Mouse (Mus musculus) cerebellum, postnatal 25 days (tissue): ENCODE results near the gene Gm1113.

Source experiments
- DNase-seq, 2 experiments: peaks; one replicate each; pipeline ENCODE4 v3.0.0; 2021; ENCODE audit warnings: mixed read lengths in 2 of 2

Gene Gm1113

DNA sequence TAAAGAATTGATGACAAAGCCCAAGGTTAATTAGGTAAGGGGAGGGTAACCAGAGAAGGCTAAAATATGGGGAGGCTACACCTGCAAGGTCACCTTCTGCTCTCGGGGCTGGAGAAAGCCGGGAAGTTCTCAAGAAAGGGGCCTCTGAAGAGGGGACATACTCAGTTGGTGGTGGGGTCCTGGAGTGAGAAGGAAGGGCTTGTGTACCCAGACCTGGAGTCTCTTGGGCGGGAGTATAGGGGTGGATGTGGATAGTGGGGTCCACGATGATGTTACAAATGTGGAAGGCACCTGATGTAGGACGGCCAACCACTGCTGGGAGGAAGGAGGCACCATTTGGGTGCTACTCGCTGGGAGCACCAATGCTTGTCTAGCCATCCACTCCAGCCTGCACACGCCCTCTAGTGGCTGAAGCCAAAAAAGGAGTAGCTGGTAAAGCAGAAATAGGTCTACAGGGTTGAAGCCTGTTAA lies 5.9 kb upstream of the Gm1113 start:
- peak; percentile 74 to 87 for DNase-seq

DNA sequence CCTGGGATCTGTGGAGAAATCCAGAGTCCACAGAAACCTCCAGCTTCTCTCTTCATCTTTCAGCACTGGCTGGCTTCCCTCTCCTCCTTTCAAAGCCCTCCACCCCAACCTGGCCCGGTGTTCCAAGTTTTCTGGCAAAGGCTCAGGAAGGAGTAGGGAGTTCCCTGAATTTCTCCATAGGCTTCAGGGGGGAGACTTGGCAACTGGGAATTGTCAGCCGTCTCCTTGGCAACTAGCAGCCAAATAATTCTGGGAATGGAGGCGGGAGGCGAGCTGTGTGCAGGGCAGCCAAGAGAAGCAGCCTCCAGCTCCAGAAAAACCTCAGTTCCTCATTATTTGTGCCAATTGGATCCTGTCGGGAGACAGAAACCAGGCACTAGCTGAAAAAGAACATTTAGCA lies 5.5 kb upstream of the Gm1113 start:
- peak; percentile 54 to 58 for DNase-seq

DNA sequence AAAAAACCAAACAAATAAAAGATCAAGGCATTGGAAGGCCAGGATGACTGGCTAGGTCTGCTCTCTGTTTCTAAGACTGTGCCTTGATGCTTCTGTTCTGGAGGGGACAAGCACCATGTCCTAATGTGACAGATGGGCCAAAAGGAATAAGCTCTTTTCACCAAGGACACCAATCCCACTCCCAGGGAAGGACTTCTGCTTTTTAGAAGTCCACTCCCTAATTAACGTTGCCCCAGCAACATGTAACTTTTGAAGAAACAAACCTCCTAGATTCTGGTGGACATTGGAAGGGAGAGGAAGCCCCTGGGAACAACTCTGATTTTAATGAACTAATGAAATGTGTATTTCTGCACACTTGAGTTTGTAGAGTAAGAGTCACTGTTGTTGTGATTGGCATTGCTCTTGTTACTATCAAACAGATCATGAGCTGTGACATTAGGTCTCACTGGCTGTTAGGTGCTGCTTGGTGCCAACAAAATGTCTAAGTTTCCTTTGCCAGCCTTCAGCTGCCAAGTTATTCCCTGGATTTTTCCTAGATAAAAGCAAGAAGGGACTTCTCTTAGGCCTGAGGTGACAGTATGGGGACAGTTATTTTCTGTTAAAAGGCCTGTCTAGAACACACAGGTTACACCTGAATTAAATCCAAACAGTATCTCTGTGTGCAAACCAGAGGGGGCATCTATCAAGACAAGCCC lies 4.9 kb upstream of the Gm1113 start:
- no peak for DNase-seq

DNA sequence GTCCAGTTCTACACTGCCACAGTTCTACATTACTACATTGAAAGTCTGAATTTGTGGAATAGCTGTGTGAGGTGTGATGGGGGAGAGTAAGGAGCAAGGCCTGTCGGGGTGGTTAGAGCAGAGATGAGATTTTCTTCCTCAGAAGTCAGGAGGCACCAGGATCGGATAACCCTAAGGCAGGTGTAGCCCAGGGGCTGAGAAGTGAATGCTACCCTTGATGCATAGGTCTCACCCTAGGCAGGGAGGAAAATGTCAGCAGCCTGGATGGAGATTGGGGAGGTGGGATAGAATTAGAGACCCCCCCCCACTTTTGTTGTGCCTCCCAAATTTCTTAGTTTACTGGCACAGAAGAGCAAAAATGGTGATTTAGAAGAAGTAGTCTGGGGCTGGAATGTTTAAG lies 4.2 kb upstream of the Gm1113 start:
- no peak for DNase-seq

DNA sequence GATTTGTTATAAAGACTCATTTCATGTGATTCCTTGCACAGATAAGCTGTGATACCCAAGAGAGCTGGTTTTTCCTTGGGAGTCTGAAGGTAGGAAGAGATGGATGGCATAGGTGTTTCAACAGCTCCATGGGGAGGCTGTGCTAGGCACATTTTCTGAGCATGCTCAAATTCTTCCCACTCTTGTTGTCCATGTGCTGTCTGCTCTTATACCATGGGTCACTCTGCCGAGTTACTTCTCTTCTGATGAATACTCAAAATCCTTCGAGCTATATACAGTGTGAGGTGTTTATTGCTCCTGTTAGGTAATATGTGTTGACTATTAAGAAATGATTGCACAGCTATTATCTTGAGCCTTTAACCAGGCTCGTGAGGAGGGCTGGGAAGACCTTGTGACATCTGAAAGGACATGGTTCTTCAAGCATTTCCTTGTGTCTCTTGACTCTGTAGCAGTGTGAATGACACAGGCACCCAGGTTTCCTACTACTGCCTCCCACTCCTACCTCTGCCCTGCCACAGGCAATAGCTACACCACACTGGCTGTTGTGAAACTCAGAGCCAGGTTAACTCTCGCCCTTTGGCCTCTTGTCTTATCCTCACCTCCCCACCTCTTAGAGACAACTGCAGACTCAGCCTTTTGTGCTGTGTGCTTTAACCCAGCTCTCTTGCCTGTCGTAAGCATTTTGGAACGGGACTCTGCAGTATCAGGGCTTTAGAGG lies 2.7 kb upstream of the Gm1113 start:
- no peak for DNase-seq

DNA sequence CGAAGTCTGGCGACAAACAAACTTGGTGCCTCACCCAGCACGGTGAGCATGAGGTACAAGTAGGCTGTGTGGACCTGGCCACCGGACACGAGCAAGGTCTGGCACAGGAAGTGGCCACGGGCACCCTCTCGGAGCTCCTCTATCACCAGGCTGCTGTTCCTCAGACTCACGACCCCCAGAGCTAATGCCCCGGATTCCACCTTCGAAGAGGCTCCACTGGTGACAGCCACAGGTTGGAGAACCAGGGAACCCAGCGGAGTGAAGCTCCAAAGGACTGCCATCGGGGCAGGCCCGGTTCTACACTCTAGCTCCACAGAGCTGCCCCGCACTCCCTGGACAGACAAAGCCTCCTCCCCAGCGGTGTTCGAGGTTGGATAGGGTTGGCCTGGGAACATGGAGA lies 1.4 kb downstream of the Gm1113 start:
- no peak for DNase-seq

DNA sequence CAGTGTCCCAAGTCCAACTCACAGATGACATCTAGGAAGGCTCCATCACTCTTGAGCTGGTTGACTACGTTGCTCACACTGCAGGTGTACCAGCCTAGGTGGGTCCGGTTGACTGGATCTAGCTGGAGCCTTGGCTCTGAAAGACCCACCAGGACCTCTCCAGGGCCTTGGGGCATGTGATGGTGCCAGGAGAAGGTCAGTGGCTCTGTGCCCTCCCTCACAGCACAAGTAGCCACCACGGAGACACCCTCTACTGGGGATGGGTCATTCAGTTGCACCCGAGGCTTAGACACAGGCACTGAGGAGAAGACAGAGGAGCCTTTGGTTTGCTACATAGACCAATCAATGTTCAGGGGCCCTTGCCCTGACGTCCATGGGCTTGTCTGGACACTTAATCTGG lies 1.9 kb downstream of the Gm1113 start:
- no peak for DNase-seq

DNA sequence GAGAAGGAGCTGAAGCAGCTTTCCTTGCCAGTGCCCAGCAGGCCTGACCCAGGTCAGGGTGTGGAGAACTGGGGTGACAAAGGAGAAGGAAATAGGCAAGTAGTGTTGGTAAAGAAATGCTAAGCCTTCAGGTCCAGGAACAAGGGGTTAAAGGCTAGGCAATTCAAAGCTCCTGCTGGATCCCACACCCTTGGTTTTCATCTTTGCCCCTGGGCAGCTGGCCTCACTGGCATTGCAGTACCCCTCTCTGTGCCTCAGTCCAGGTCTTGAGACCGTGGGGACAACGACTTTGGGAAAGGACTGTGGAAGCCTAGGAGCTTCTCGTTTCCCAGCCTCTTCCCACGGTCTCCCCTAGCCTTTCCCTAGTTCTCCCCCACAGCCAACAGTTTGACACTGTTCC lies 4.2 kb downstream of the Gm1113 start:
- no peak for DNase-seq

DNA sequence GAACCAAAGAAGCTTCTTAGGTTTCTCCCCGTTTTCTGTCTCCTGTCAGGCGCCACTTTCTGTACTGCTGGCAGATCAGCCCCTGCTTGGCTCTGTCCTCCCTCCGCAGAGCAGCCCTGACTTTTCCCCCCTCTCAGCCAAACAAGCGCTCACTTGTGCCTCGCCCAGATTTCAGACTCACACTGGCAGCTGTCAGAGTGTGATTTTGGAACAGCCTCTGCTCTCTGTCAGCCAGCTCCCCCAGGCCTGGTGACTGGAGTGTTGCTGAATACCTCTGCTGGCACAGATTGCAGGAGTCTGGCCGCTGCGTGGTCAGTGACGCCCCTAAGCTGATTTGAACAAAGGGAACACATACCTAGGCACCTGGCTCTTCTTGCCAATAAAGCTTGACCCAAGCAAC lies 9.8 kb downstream of the Gm1113 start:
- peak in 1 of 2 experiments; percentile 45 for DNase-seq

DNA sequence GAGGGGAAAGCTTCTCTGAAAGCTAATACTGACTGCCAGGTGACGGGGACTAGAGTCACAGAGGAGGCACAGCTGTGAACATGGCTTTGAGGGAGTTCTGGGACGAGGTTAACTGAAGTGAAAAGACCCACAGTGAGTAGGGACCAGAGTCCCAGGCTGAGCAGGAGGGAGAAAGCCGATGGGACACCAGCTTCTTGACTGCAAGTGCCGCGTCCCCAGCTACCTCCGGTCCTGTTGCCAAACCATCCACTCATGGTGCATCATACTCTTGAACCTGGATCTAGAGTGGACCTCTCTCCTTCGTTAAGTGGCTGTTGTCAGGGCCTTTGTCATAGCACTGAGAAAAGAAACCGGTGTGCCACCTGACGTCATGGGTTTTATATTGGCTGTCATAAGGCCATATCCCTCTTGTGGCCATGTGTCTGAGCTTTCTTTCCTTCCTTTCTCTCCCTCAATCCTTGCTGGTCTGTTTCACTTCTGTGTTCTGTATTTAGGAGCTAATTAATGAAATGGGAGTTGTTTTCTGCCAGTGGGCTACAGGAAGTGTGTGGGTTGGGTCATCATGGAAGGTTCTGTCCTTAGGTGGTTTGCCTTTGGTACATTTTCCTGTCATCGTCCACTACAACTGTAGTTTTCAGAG lies 15.6 kb downstream of the Gm1113 start:
- DNase-seq = no peak

DNA sequence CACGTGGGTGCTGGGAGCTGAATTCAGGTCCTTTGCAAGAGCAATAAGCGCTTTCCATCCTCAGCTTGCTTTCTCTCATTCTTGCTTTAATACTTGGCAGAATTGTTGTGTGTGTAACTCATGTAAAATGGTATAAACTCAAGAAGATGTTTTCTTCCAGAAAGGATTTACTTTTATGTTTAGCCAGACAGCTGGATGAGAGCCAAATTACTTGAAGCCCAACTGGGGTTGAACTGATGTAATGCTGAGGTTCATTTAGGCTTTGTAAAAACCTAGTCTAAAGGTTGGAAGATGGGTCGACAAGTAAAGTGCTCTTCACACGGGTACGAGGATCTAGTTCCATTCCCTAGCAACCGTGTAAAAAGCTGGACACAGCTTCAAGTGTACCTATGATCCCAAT lies 18.1 kb downstream of the Gm1113 start:
- no peak for DNase-seq

DNA sequence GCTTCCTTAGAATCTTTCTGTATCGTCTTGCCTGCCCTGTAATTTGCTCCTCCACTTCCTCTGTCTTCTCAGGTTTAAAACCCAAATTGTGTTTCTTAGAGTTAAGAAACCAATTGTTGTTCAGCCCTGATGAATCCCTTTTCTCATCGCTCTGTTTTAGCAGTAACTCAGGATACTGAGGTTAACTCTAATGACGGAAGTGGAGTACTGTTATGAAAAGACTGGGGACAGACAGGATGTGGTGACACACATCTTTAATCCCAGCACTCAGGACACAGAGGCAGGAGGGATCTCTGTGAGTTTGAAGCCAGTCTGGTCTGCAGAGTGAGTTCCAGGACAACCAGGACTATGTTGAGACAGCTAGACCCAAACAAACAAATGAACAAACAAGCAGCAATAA lies 22.6 kb downstream of the Gm1113 start:
- no peak for DNase-seq

DNA sequence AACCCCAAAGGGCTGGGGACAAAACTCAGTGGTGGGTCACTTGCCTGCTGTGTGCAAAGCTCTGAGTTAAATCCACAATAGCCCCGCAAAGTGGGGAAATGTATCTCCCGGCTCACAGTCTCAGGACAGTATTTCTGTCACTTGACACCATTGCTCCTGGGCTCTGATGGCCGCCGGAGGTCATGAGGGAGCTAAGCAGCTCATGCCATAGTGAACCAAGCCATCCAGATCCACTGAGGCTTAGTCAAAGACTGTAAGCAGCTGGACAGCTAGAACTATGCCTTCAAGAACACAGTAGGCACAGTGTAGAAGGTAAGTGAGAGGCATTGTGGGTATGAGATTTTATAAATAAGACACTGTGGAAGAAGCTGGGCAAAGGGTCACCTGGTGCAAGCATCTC lies 23.1 kb downstream of the Gm1113 start:
- DNase-seq = no peak

DNA sequence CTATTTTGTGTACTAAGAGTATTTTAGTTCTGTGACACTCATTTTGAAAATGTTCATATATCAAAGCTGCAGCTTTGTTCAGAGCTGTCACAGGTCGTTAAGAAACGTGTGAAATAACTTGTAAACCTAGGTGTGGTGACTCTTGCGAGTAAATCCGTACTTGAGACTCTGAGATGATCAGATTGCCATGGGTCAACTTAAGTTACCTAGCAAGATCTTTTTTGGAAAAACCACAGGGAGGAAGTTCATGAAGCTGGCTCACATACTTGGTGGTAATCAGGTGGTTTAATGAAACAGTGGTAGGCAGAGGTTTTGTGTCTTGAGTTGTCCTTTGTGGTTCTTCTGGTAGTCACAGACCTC lies 24.4 kb downstream of the Gm1113 start:
- no peak for DNase-seq

DNA sequence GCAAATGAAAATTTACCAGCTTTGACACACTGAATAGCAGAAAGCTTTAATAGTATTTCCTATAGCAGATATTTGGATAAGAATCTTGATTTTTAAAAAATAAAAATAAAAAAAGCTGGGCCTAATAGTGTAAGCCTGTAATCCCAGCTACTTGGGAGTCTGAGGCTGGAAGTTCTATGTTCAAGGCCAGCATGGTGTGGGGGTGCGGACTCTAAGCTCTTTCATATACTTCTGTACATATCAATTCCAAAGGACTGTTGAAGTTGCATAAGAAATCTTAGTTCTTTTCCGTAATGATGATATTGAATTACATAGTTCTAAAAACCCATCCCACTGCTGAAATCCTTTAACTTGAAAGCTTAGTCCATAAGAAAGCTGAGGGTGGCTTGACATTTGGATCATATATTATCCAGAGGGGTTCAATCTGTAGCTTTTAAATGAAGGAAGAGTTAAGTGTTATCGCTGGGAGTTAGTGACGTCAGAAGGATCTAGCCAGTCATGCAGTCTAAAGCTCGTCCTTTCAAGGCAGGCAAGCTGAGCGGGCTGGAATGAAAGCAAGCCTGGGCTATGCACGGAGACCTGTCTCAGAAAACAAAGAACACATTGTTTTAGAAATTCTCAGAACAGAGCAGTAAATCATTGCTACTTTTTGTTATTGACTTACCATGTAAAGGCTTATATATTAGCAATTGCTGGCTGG lies 24.9 kb downstream of the Gm1113 start:
- no peak for DNase-seq

DNA sequence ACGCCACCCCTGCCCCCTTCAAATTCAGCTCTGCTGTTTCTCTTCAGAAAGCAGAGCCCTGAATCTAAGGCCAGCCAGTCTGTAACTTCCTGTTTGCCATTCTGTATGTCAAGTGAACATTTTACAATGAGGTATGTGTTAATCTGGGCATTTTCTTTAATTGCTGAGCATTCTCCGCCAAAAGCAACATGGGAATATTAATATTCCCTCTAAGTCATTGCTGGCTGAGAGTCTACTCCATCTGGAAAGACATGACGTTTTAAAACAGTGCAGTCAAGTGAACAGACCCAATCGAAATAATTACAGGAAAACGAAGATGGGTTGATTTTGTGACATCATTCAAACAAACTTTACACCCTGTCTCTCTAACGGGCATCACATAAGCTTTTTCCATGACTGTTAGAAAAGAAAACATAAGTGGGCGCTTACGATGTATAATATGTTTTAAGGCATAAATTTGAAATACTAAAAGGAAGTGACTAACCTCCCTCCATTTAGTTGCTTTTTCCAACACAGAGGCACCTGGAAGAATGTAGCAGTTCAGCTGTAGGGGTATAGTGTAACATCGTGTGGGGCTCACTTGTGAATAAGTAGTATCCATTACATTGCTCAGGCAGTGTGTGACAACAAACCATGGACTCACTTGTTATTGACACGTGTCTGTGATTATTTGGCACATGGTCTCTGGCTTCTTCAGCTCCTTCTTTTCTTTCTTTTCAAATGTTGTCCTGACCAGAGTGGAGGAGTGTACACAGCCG lies 26.8 kb downstream of the Gm1113 start:
- no peak for DNase-seq

DNA sequence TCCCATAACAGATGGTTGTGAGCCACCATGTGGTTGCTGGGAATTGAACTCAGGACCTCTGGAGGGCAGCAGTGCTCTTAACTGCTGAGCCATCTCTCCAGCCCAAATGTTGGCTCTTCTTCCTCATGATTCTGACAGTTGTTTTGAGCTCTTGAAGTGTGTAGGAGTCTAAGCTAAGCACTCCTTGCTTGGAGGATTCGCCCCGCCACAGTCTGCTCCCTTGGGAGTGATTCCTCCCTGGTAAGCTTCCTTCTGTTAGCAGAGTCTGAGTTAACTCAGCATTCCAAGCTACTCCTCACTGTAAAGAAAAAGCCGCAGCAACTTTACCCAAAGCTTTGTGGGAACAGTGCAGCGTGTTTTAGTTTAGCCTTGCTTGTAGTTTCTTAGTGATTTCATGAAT lies 29.6 kb downstream of the Gm1113 start:
- DNase-seq = no peak

DNA sequence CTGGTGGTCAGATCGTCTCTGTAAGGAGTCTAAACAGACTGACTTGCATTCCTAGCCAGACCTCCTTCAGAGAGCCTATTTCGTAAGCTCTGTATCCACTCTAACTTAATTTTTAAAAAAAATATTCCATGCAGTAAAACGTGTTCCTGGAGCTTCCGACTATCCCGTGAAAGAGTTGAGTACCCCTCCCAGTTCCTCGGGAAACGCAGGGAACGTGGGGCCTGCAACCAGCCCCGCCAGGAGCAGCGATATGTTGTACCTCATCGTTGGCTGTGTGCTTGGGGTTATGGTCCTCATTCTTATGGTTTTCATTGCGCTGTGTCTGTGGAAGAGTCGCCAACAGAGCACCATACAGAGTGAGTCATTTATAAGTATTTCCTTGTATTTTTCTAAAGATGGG lies 31.5 kb downstream of the Gm1113 start:
- no peak for DNase-seq

DNA sequence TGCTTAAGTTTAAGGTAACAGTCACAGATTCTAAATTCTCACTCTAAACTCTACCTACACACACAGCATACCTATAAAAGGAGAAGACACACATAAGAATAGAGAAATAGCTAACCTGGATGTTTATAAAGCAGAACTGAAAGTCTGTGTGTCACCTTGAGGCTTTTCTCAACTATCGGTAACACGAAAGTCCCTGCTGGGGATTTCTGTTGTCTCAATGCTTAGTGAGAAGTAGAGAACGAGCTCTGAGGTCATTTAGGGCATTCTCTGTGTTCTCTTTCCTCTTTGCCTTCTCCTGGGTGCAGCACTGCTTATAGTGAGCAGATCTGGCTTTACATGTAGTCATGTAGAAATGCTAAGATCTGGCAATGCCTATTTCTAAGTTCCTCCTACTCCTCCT lies 34.1 kb downstream of the Gm1113 start:
- DNase-seq = no peak

DNA sequence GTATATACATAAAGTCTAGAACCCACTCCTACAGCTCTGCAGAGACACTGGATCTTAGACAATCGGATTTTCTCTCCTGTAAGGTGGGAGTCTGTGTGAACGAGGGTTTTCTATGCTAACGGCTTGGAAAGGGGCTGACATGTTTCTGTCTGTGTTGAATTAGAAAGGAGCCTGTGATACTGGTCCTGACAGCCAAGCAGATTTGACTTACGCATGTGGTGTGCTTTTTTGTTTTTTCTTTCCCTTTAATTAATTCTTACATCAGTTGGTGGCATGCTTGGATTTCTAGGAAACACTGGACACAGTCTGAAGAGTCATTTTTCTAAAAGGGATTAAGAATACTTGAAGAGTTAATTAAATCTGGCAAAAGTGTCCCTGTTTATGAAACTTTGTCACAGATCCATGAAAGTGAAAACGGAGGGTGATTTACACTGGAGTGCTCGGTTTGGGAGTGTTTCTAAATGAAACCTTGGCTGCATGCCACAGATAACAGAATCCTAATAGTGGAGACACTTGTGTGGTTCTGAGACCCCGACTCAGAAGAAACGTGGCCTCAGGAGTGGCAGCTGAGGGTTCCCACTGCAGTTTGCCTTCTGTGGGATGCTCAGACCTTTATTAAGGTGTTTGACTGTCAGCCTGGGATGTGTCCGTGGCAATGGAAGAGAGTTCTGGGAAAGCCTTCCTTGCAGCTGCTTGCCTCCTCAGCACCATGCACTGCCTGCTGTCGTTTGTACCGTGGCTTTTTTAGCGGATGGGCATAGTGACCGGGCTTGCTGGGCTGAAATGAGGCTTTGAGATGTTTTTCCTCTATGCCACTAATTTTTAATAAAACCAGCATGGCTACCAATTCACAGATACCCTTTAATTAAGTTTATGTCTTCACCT lies 35.8 kb downstream of the Gm1113 start:
- DNase-seq = no peak

DNA sequence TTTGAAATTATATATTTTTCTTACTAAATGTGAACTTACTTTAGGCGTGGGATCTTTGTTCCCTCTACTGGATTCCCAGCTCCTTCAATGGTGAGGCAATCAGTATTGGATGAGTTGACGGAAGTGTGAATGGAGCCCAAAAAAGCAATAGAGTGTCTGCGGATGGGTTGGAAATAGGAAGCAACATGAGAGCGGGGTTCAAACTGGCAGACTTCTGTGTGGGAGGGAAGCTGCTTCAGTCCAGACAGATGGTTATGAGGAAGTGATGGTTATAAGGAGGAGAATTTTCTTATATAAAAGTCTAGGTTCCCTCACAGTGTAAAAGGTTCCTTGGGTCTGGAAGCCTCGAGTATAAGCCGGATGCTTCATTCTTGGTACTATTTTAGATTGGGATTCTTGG lies 38.6 kb downstream of the Gm1113 start:
- DNase-seq = no peak

DNA sequence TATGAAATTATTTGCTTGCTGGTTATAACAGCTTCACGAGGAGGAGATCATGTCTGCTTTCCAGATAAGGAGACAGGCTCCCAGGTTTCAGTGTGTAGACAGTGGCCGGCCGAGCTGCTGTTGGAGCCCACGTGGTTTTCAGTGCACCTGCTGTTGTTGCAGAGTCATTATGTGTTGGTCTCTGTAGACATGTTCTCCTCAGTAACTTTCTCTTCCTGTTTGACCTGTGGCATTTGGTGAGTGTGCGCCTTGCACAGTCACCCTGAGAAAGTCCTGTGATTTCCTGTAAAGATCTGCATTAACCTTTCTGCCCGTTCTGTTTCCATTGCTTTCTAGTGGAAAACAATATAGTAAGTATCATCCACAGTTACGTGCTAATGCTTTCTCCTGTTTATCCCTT lies 42.7 kb downstream of the Gm1113 start:
- DNase-seq = no peak
